Mouse (Mus musculus): ENCODE measurements around the gene Ppm1h.
A peak's percentile ranks its signal among the peaks of the same experiment; 100 is the strongest.

Ppm1h gene

GRCm38 (mm10) chr10:122809851-122810250 is 131.3 kb downstream of the Ppm1h start:
- no peak for DNase-seq (ENCODE audit: low spot score)

GRCm38 (mm10) chr10:122815094-122815493 is 136.5 kb downstream of the Ppm1h start:
- DNase-seq (ENCODE audit: low spot score), result peak; percentile 32

GRCm38 (mm10) chr10:122817741-122818140 is 139.2 kb downstream of the Ppm1h start:
- no peak for DNase-seq (ENCODE audit: low spot score)

- no peak for DNase-seq (ENCODE audit: low spot score)
Observed at GRCm38 (mm10) chr10:122819808-122820207, 141.2 kb downstream of the Ppm1h start.

- DNase-seq (ENCODE audit: low spot score), result no peak
Observed at GRCm38 (mm10) chr10:122821549-122821948, 143.0 kb downstream of the Ppm1h start.

- DNase-seq (ENCODE audit: low spot score), result no peak
Observed at GRCm38 (mm10) chr10:122823642-122824041, 145.1 kb downstream of the Ppm1h start.

- no peak for DNase-seq (ENCODE audit: low spot score)
Observed at GRCm38 (mm10) chr10:122826696-122827331, 148.3 kb downstream of the Ppm1h start.

GRCm38 (mm10) chr10:122827719-122828414 is 149.3 kb downstream of the Ppm1h start:
- DNase-seq (ENCODE audit: low spot score), result no peak

GRCm38 (mm10) chr10:122829801-122830217 is 151.2 kb downstream of the Ppm1h start:
- DNase-seq (ENCODE audit: low spot score), result no peak

GRCm38 (mm10) chr10:122830638-122831037 is 152.1 kb downstream of the Ppm1h start:
- no peak for DNase-seq (ENCODE audit: low spot score)

GRCm38 (mm10) chr10:122842014-122842413 is 163.5 kb downstream of the Ppm1h start:
- no peak for DNase-seq (ENCODE audit: low spot score)

GRCm38 (mm10) chr10:122842961-122843360 is 164.4 kb downstream of the Ppm1h start:
- no peak for DNase-seq (ENCODE audit: low spot score)

- no peak for DNase-seq (ENCODE audit: low spot score)
Observed at GRCm38 (mm10) chr10:122845471-122845870, 166.9 kb downstream of the Ppm1h start.

GRCm38 (mm10) chr10:122846476-122846875 is 167.9 kb downstream of the Ppm1h start:
- DNase-seq (ENCODE audit: low spot score), result no peak

GRCm38 (mm10) chr10:122848020-122848457 is 169.5 kb downstream of the Ppm1h start:
- DNase-seq (ENCODE audit: low spot score), result no peak

GRCm38 (mm10) chr10:122851267-122852160 is 173.0 kb downstream of the Ppm1h start:
- DNase-seq (ENCODE audit: low spot score), result no peak

- DNase-seq (ENCODE audit: low spot score), result no peak
Observed at GRCm38 (mm10) chr10:122854571-122854970, 176.0 kb downstream of the Ppm1h start.

- DNase-seq (ENCODE audit: low spot score), result no peak
Observed at GRCm38 (mm10) chr10:122855149-122855548, 176.6 kb downstream of the Ppm1h start.

GRCm38 (mm10) chr10:122856040-122856764 is 177.6 kb downstream of the Ppm1h start:
- no peak for DNase-seq (ENCODE audit: low spot score)

- no peak for DNase-seq (ENCODE audit: low spot score)
Observed at GRCm38 (mm10) chr10:122857155-122857554, 178.6 kb downstream of the Ppm1h start.

- no peak for DNase-seq (ENCODE audit: low spot score)
Observed at GRCm38 (mm10) chr10:122858904-122859641, 180.5 kb downstream of the Ppm1h start.
